Mouse (Mus musculus) neutrophil, adult 65 days (primary cell): ENCODE results near the gene Wasf3. TPM values are rescaled to one million over a fixed set of nuclear protein-coding genes. Genes with fewer than 3 reads are reported as not detected.

Experiments used
- total RNA-seq: library from RNA; stranded (reverse); gene quantifications from 2 replicates; pipeline ENCODE4 v1.2.4, GENCODE M21; 2023

Wasf3 gene
- total RNA-seq, result not detected in 2 replicates

DNA sequence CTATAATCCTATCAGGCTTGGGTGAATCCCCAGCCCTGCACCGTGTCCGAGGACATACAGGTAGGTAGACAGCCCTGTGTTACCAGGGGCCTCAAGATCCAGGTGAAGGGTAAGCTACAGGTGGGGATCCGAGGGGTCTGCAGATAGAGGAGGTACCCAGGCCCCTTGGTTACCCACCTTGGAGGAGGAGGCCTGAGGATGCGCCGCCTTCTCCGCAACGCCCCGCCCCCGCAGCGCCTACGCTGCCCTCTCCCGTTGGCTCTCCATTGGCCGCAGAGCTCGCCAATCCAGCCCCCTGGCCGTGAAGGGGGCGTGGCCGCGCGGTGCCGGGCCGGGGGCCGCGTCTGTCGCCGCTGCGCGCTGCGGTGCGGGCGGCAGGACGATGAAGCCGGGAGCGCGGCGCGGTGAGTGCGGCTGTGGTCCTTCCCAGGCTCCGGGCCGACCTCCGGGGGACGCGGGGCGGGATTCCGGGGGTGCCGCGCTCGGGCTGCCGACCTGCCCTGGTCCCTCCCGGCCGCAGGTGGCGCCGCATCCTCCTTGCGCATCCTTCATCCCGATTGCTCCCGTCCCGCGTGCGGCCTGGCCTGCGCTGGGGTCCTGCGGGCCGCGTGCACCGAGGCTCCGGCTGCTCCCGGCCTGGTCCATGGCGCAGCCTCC, at the start of gene Wasf3:
TSS of gene Wasf3 (plus strand) at position 51 of the 657 bp plus-strand sequence.

GRCm38 (mm10) chr5:146481665-146482064, 96.9 kb downstream of the Wasf3 start, which contains the start of gene Gm6408:
Gm6408 (plus strand) TSS chr5:146481965.

GRCm38 (mm10) chr5:146491063-146491462, 106.3 kb downstream of the Wasf3 start, which contains the start of gene Gm6370:
Gm6370 (plus strand) TSS chr5:146491363.

DNA sequence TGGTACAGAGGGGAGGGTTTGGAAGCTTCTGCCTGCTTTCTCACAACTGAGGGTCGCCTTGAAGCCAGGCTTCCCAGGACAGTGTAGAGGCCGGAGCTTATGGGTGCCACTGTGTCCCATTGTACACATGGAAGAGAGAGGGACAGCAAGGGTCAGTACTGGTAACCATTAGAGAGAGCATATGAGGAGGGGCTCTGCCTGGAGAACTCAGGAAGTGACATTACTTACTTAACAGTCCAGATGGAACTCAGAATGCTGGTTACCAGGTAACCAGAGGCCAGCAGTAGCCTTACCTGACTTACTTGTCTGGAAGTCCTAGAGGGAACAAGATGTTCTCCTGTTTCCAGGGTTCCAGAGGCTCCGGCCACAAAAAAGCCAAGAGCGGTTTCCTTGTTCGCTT, 117.3 kb downstream of the Wasf3 start, which contains the start of gene 4930449I24Rik:
TSS of gene 4930449I24Rik (plus strand) at position 301 of the 400 bp plus-strand sequence.

GRCm38 (mm10) chr5:146513823-146514222, 129.0 kb downstream of the Wasf3 start, which contains the start of gene Gm3402:
Gm3402 (plus strand) TSS chr5:146514123.

Other genes with a start within 250 kb of the Wasf3 start
- not detected in 2 replicates for gene Gm5565, start 224.4 kb upstream of the Wasf3 start, total RNA-seq
- gene Gm6309, start 214.3 kb upstream of the Wasf3 start, total RNA-seq, result not detected in 2 replicates
- 0.85 TPM in 1 of 2 replicates, not detected in the other for gene 1700001J03Rik, start 199.7 kb upstream of the Wasf3 start, total RNA-seq
- gene Rnf6, start 163.4 kb upstream of the Wasf3 start, total RNA-seq, result 43.9 and 50.9 TPM in 2 replicates
- gene Cdk8, start 153.8 kb upstream of the Wasf3 start, total RNA-seq, result 17.3 and 23.2 TPM in 2 replicates
- gene Gm6408, start 97.0 kb downstream of the Wasf3 start, total RNA-seq, result not detected in 2 replicates
- gene Gm6370, start 106.4 kb downstream of the Wasf3 start, total RNA-seq, result not detected in 2 replicates
- not detected in 2 replicates for gene 4930449I24Rik, start 117.4 kb downstream of the Wasf3 start, total RNA-seq
- not detected in 2 replicates for gene Gm3402, start 129.1 kb downstream of the Wasf3 start, total RNA-seq
- gene Gm3404, start 140.8 kb downstream of the Wasf3 start, total RNA-seq, result not detected in 2 replicates
- gene Gm3409, start 152.7 kb downstream of the Wasf3 start, total RNA-seq, result not detected in 2 replicates
- gene Gm3415, start 171.2 kb downstream of the Wasf3 start, total RNA-seq, result not detected in 2 replicates
- gene Gpr12, start 200.3 kb downstream of the Wasf3 start, total RNA-seq, result not detected in 2 replicates